Mouse (Mus musculus) retina, postnatal 7 days (tissue): ENCODE measurements around the gene Nfix.

Experiments
- DNase-seq: peaks from one replicate; pipeline ENCODE4 v3.0.0-alpha.2; 2012; ENCODE audit warnings: low read depth, low spot score

Nfix gene

GRCm38 (mm10) chr8:84738715-84739400 lies 61.3 kb downstream of the Nfix start:
- no peak for DNase-seq

GRCm38 (mm10) chr8:84738266-84738665 lies 61.9 kb downstream of the Nfix start:
- no peak for DNase-seq

GRCm38 (mm10) chr8:84737608-84738007 lies 62.5 kb downstream of the Nfix start:
- DNase-seq, result peak; percentile 72

- no peak for DNase-seq
These were observed 63.6 kb downstream of the Nfix start for GRCm38 (mm10) chr8:84736521-84736920.

DNA sequence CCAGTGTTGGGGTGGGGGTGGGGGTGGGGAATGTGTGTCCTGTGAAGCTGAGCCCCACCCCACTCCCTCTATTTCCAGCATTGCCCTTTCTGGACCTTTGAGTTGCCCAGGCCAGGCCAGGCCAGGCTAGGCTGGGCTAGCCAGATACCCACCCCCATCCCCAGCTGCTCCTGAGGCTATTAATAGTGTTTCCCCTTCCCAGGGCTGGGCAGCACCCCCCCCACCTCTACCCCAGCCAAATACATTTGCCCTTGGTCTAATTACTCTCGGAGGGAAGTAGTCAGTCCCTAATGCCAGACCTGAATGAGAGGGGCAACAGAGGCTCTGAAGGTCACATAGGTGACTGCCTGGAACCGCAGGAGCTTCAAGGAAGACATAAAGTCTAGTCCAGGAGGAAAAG lies 64.5 kb downstream of the Nfix start:
- DNase-seq, result no peak

DNA sequence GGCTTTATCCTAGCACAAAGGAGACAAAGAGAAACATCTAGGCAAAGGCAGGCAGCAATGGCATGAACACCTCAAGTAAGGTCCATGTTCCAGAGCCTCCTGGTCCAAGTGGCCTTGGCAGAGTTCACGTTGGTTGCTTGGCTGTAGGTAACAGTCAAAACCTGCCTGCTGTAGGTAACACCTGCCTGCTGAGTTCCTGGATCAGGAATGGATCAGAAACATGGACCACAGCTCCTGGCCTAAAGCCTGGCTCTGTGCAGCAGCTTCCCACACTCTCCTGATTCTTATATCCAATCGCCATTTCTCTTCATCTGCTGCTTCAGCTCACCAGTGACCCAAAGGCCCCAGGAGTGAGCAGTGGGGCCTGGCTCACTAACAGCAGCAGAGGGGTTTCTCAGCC lies 65.5 kb downstream of the Nfix start:
- no peak for DNase-seq

DNA sequence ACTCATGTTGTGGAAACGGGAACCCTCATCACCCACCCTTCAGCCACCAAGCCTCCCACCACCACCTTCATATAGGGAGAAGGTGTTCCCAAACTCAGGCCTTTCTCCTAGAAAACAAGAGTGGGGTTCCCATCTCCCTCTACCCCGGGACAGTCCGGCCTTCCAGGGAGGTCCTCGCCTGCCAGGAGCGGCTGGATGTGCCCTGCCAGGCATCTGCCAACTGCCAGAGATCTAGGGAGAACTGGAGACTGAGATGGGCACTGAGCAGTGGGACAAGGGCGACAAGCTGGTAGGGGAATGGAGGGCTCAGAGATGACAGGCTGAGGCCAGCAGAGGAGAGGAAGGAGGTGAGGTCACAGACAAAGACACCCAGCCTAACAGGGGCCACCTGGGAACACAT lies 66.2 kb downstream of the Nfix start:
- no peak for DNase-seq

GRCm38 (mm10) chr8:84732996-84733395 lies 67.1 kb downstream of the Nfix start:
- no peak for DNase-seq

GRCm38 (mm10) chr8:84732545-84732944 lies 67.6 kb downstream of the Nfix start:
- DNase-seq, result no peak

DNA sequence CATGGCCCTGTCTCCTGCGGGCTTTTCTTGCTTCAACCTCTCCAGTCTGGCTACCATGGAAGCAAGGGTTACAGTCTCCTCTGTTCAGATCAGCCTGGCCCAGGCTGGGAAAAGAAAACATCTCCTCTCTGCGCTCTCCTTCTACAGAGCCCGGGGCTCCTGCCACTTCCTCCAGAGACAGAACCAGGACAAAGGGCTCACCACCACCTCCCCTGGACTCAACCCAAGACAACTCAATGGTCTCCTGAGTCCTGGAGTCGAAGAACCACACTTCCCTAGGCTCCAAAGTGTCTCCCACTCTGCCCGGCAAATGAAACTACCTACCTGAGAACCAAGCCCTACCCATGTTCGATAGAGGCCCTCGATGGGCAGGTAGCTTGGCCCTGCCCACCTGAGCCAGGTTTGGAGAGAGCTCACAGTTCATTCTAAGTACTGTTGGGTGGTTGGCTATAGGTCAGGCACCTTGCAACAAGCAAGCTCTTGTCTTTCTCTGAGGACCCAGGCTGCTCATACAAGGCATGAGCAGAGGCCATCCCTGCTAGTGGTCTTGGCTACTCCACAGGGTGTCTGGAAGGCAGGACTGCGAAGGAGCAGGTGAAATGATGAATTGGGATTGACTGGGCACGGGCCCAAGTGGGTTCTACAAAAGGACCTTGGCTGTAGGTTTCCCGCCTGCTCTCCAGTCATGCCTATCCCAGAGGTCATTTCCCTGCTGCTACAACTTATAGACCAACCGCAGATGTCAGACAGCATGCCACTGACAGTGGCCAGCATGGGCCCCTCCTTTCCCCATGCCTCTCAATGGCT lies 68.6 kb downstream of the Nfix start:
- DNase-seq, result no peak

GRCm38 (mm10) chr8:84730541-84731370 lies 69.4 kb downstream of the Nfix start:
- no peak for DNase-seq

GRCm38 (mm10) chr8:84729921-84730362 lies 70.2 kb downstream of the Nfix start:
- DNase-seq, result no peak

- no peak for DNase-seq
These were observed 71.7 kb downstream of the Nfix start for GRCm38 (mm10) chr8:84728474-84728873.

DNA sequence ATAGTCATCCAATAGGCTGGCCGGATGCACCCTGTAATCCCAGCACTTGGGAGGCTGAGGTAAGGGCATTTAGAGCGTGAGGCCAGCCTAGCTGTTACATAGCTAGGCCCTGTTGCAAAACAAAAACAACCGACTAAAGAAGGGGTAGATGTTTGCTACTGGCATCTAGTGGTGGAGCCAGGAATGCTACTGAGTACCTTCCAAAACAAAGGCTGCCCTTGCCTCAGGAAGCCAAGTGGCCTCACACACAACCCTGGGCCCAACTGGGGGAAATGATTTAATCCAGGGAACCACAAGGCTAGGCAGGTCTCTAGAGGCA lies 74.2 kb downstream of the Nfix start:
- DNase-seq, result no peak

DNA sequence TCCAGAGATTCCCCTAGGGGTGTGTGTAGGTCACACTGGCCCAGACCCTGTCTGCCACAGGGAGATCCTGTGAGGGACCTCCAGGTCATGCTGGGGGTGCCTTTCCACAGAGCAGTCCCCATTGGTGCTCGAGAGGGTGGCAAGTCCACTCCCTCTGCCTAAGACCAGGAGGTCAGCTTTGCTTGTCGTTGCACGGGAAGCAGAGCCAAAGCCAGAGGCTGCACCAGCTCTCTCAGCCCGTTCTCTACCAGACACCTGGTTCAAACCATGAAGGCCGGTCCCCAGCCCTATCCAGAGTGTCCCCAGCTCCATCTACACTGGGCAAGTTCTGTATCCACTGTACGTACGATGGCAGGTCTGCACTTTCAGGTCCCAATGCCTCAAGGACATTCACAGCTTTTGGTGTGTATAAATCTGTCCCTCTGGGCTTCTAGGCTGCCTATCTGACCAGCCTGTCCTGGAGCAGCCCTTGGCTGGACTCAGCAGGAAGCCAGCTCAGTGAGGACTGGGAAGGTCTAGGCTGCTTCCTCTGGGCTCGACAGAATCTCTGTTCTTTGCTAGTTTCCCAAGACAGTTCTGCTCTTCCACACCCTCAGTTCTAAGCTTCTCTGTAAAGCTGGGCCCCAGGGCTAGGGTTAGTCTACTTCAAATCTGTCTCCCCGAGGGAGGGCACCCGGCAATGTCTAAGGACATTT lies 74.8 kb downstream of the Nfix start:
- DNase-seq, result no peak

DNA sequence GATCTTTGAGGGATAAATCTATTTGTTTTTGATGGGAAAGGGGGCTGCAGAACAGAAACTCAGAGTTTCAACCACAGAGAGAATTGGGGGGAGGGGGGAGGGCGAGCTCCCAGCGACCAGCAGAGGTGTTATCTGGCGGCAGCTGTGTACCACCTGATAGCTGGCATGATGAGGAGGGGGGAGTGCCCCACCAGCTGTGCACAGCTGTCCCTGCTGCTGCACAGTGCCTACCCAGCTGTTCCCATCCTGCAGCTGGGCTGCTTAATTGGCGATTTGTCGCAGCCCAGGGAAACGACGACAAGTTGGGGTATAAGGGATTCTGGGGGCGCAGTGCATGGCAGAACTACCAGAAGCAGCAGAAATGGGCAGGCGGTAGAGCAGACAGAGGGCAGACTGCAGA lies 75.5 kb downstream of the Nfix start:
- DNase-seq, result no peak

DNA sequence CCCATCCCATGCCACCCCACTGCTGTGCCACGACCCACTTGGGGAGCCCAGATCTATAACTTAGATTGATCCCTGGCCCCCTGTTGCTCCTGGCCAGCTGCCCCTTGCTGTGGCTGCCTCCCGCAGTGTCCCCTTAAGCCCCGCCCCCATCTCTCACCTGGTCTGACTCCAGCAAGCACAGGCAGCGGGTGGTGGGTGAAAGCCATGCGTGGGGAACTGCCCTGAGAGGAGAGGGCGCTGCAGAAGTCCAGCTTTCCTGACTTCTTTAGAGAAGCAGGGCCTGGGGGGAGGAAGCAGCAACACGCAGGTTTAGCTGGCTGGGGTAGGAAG lies 76.6 kb downstream of the Nfix start:
- no peak for DNase-seq

DNA sequence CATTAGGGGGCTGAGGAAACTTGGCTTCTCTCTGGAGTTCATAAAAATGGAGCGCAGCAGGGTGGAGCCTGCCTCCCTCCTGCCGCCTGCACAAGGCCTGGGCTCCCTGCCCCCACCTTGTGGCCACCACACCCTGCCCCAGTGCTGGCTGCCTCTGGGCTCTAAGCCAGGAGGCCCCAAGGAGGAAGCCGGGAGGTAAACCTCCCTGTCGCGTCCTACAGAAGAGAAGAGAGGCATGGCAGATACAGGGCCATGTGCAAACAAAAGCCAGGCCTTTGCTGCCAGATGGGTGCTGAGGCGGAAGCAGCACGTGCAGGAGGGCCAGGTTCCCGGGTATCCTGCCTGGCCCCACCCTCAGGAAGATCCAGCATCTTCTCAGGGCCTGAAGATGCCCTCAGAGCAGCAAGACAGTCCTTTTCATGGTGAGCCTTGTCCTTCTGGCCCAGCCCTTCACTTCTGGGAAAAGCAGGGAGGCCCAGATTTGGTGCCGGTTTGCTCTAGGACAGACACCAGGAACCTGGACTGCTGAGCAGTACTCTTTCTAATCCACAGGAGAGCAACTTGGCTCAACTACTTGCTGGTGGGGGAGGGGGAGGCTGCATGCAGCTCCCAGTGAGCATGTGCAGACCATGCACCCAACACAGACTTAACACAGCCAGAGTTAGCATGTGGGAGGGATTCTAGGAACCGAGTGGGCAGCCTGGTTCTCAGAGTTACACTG lies 77.1 kb downstream of the Nfix start, which contains the start of gene G430095P16Rik:
G430095P16Rik (plus strand) TSS at position 158 of the 721 bp plus-strand sequence.
- no peak for DNase-seq

- DNase-seq, result no peak
These were observed 77.7 kb downstream of the Nfix start for GRCm38 (mm10) chr8:84722530-84722849.

DNA sequence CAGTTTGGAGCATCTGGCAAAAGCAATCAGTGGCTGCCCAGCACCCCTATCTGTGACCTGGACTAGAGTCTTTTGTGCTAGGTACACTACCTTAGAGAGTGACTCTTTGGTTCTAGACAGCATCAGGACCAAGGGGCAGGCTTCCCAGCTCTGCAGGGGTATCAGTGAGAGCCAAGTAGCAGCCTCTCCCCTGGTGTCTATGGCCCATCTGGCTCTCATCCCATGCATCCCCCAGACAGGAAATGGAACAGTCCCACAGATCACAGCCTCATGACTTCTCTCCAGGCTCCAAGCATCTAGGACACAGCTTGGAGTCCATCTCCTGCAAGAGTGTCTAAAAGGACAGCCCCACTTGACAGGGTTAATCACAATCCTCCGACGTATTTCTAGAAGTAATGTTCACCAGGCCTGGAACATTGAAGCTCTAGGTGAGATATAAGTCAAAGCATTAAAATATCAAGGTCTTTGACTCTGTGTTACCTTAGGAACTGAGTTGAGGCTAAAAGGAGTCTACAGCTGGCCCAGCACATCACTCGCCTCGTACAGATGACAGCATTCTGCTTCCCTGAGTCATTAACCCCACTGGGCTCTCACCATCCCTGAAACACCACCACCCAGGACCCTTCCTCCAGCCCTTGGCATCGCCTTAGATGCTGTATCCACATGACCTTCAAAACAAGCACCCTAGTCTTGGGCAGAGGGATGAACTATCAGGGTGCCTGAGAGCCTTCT lies 81.0 kb downstream of the Nfix start:
- no peak for DNase-seq

DNA sequence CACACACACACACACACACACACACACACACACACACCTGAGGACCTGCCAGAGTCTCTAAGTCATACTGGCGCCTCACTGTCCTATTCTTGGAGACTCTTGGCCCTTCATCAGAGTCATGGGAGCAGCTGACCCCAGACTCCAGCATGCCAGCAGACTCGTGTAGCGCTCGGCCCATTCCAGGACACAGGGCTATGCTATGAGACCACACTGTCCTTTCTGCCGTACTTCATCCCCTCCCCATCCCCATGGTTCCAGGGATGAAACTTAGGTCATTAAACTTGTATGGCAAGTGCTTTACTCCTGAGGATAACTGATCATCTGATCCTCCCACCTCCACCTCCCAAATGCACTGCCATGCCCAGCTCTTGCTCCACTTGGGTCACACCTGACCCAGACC lies 81.7 kb downstream of the Nfix start:
- DNase-seq, result no peak
